Mouse (Mus musculus) c-Kit-positive CD71-positive TER-119-positive erythroid progenitor cells, embryonic 14.5 days (primary cell): Measurements from ENCODE around the gene Cyp17a1.

ENCODE experiments used
- DNase-seq: peaks from one replicate; pipeline ENCODE4 v3.0.0-alpha.2; 2013; ENCODE audit warnings: low spot score

Cyp17a1 gene

GRCm38 (mm10) chr19:46670691-46671090 is 2.3 kb downstream of the Cyp17a1 start:
- DNase-seq, result peak; percentile 20

GRCm38 (mm10) chr19:46669802-46670201 is 3.2 kb downstream of the Cyp17a1 start:
- DNase-seq, result no peak

- DNase-seq, result no peak
These were observed 4.7 kb downstream of the Cyp17a1 start for GRCm38 (mm10) chr19:46668263-46668662.

- no peak for DNase-seq
These were observed 5.7 kb downstream of the Cyp17a1 start for GRCm38 (mm10) chr19:46667300-46667699.

- no peak for DNase-seq
These were observed 7.5 kb downstream of the Cyp17a1 start for GRCm38 (mm10) chr19:46665474-46665873.

- no peak for DNase-seq
These were observed 10.2 kb downstream of the Cyp17a1 start for GRCm38 (mm10) chr19:46662784-46663183.

GRCm38 (mm10) chr19:46662214-46662613 is 10.8 kb downstream of the Cyp17a1 start:
- no peak for DNase-seq

- no peak for DNase-seq
These were observed 11.5 kb downstream of the Cyp17a1 start for GRCm38 (mm10) chr19:46661511-46661910.

- no peak for DNase-seq
These were observed 14.1 kb downstream of the Cyp17a1 start for GRCm38 (mm10) chr19:46658851-46659250.

GRCm38 (mm10) chr19:46658348-46658747 is 14.6 kb downstream of the Cyp17a1 start:
- no peak for DNase-seq

GRCm38 (mm10) chr19:46657339-46658020 is 15.5 kb downstream of the Cyp17a1 start:
- DNase-seq, result peak; percentile 30

- no peak for DNase-seq
These were observed 16.7 kb downstream of the Cyp17a1 start for GRCm38 (mm10) chr19:46656151-46656840.

- DNase-seq, result no peak
These were observed 17.3 kb downstream of the Cyp17a1 start for GRCm38 (mm10) chr19:46655626-46656025.

- DNase-seq, result no peak
These were observed 19.2 kb downstream of the Cyp17a1 start for GRCm38 (mm10) chr19:46653616-46654235.

GRCm38 (mm10) chr19:46653188-46653587 is 19.8 kb downstream of the Cyp17a1 start:
- DNase-seq, result no peak

GRCm38 (mm10) chr19:46648565-46648964 is 24.4 kb downstream of the Cyp17a1 start:
- DNase-seq, result no peak

GRCm38 (mm10) chr19:46647850-46648249 is 25.1 kb downstream of the Cyp17a1 start:
- no peak for DNase-seq

- no peak for DNase-seq
These were observed 25.7 kb downstream of the Cyp17a1 start for GRCm38 (mm10) chr19:46647254-46647653.

- DNase-seq, result no peak
These were observed 26.9 kb downstream of the Cyp17a1 start for GRCm38 (mm10) chr19:46646041-46646481.

- DNase-seq, result no peak
These were observed 28.0 kb downstream of the Cyp17a1 start for GRCm38 (mm10) chr19:46644793-46645602.

- no peak for DNase-seq
These were observed 28.6 kb downstream of the Cyp17a1 start for GRCm38 (mm10) chr19:46644343-46644792.

- no peak for DNase-seq
These were observed 29.7 kb downstream of the Cyp17a1 start for GRCm38 (mm10) chr19:46643236-46643635.
